Mouse (Mus musculus) stomach, postnatal 0 days (tissue): Measurements from ENCODE around the gene Nfic. TPM values are rescaled to one million over a fixed set of nuclear protein-coding genes. Genes with fewer than 3 reads are reported as not detected.

Source experiments
- ATAC-seq: fragments of 200-750 bp; cut with Nextera tagmentation; 2 replicates; pipeline ENCODE4 v1.8.0; 2017; ENCODE audit not compliant: low FRiP score, low TSS enrichment
- DNase-seq: peaks from one replicate; pipeline ENCODE4 v3.0.0-alpha.2; 2016; ENCODE audit warnings: low spot score
- H3K27ac ChIP-seq: fragments of 300-500 bp; sonication (generic); replicated peaks from 2 replicates; pipeline ENCODE4 v1.5.1; 2014; ENCODE audit warnings: mild to moderate bottlenecking, control low read depth
- H3K27me3 ChIP-seq: fragments of 300-500 bp; sonication (generic); 2 replicates; pipeline ENCODE4 v1.6.1; 2014; ENCODE audit warnings: low read length; ENCODE audit not compliant: control insufficient read depth, insufficient read depth
- H3K36me3 ChIP-seq: fragments of 300-500 bp; sonication (generic); 2 replicates; pipeline ENCODE4 v1.6.1; 2014; ENCODE audit warnings: low read length, mixed read lengths; ENCODE audit not compliant: control insufficient read depth, insufficient read depth
- H3K4me1 ChIP-seq: fragments of 300-500 bp; sonication (generic); replicated peaks from 2 replicates; pipeline ENCODE4 v1.6.1; 2014; ENCODE audit warnings: antibody characterized with exemption; ENCODE audit not compliant: control insufficient read depth, insufficient read depth
- H3K4me2 ChIP-seq: fragments of 300-500 bp; sonication (generic); replicated peaks from 2 replicates; pipeline ENCODE4 v1.6.1; 2014; ENCODE audit warnings: low read depth, mild to moderate bottlenecking, control low read depth, moderate library complexity
- H3K4me3 ChIP-seq: fragments of 300-500 bp; sonication (generic); 2 replicates; pipeline ENCODE4 v1.5.1; 2014; ENCODE audit warnings: low read depth, low read length, control low read depth
- H3K9ac ChIP-seq: fragments of 300-500 bp; sonication (generic); 2 replicates; pipeline ENCODE4 v1.6.1; 2014; ENCODE audit warnings: mild to moderate bottlenecking, low read length, control low read depth, mixed read lengths
- H3K9me3 ChIP-seq: fragments of 300-500 bp; sonication (generic); 2 replicates; pipeline ENCODE4 v1.6.1; 2016; ENCODE audit warnings: low read length; ENCODE audit not compliant: control insufficient read depth
- CTCF ChIP-seq: IDR thresholded peaks from 2 replicates; pipeline ENCODE4 v1.5.1; 2016; ENCODE audit warnings: antibody characterized with exemption, low read depth, mild to moderate bottlenecking, moderate library complexity
- EP300 ChIP-seq: optimal IDR thresholded peaks from 2 replicates; pipeline ENCODE3; 2016; ENCODE audit warnings: antibody characterized with exemption
- WGBS: fragments of 180-500 bp; shearing (Covaris S2); extraction: QIAGEN DNeasy Blood & Tissue Kit; methylation state at CpG from one replicate; pipeline ENCODE4 v1.1.7; 2014; 5-methylcytosine and 5-hydroxymethylcytosine counted together
- polyA plus RNA-seq: library from polyadenylated mRNA; unstranded; fragments of >200 nt; fragmentation: Nextera tagmentation; extraction: Ambion mirVana; gene quantifications from 2 replicates; pipeline ENCODE4 v1.2.1, GENCODE M21; 2015

The Nfic gene
- polyA plus RNA-seq, 1 experiment from 2014 or later = 40.4 TPM

DNA sequence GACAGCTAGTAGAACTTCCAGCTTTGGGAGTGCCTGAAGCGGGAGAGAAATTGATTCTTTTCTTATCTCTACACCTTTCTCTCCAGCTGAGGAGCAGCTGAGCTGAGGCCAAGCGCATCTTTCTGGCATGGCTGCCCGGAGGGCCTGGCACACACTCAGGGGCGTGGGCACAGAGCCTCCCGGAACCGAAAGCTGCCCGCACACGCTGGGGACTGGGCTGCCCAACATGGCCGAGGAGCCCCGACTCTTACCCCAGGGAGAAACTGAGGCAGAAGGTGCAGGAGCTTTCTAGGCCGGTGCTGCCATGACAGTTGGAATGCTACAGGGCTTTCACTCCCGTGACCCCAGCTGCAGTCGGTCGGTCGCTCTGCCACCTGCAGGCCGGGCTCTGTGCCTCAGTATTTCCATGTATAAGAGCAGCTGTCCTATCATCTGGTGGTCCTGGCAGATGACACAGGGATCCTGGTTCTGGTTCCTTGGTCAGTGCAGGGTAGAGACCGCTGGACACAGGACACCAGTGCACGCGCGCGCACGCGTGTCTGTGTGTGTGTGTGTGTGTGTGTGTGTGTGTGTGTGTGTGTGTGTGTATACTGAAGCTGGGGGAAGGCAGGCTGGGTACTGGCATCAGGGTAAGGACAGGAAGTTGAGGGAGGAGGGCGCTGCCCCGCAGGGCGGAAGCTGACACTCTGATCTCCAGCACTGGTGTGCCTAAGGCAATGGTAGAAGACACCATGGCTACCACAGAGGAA is 21.7 kb downstream of the Nfic start:
- DNase-seq (peak; percentile 17), ATAC-seq (no peak)
- no peaks in the 10 kb centered on the region for H3K27me3 ChIP-seq
- H3K27ac ChIP-seq = no peak overlapping the region
- H3K4me3 ChIP-seq = no peak overlapping the region
- no peak overlapping the region for H3K4me2 ChIP-seq
- no peaks in the 10 kb centered on the region for H3K9me3 ChIP-seq
- TF ChIP-seq EP300 (no peak), CTCF (peak; percentile 44)
- no peaks in the 10 kb centered on the region for H3K36me3 ChIP-seq
- H3K9ac ChIP-seq = no peak overlapping the region
- no peaks in the 10 kb centered on the region for H3K4me1 ChIP-seq
- WGBS = 75% methylated on average over 26 of the region's 26 CpGs

DNA sequence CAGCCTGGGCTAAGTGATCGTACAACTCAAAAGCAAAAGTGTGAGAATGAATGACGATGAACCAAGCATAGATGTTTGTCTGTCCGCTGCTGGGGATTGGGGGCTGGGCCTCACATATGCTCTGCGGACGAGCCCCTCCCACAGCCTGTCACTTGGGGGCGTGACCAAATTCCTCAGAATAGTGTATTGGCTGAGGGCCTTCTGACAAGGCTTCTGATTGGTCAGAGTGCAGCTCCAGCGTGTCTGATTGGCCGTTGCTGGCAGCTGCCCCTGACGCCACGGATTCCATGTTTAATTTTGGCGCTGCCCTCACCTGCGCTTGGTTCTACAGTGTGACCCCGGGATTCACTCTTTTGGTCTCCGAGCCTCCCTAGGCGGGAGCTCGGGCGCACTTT is 22.6 kb downstream of the Nfic start:
- H3K4me2 ChIP-seq = peak overlapping the region; percentile 48
- no peaks in the 10 kb centered on the region for H3K4me1 ChIP-seq
- no peak for TF ChIP-seq CTCF
- peak; percentile 98 for TF ChIP-seq EP300
- ATAC-seq (peak; percentile 88), DNase-seq (peak; percentile 93)
- H3K4me3 ChIP-seq = no peak overlapping the region
- H3K9me3 ChIP-seq = no peaks in the 10 kb centered on the region
- H3K27ac ChIP-seq = no peak overlapping the region
- 4% methylated on average over 17 of the region's 17 CpGs for WGBS
- no peak overlapping the region for H3K9ac ChIP-seq
- H3K27me3 ChIP-seq = no peaks in the 10 kb centered on the region
- no peaks in the 10 kb centered on the region for H3K36me3 ChIP-seq

- Histone ChIP-seq H3K4me3 (no peak overlapping the region), H3K27ac (no peak overlapping the region), H3K4me2 (peak overlapping the region; percentile 32; the same call in 1 of the 2 replicates), H3K27me3 (no peaks in the 10 kb centered on the region), H3K36me3 (no peaks in the 10 kb centered on the region), H3K4me1 (no peaks in the 10 kb centered on the region), H3K9me3 (no peaks in the 10 kb centered on the region), H3K9ac (no peak overlapping the region)
- DNase-seq = peak; percentile 12
- WGBS = 63% methylated on average over 21 of the region's 21 CpGs
- ATAC-seq = no peak
- no peak for TF ChIP-seq EP300
- TF ChIP-seq CTCF = no peak
Measured at GRCm38 (mm10) chr10:81432169-81432867, 23.1 kb downstream of the Nfic start.

- Histone ChIP-seq H3K36me3 (no peaks in the 10 kb centered on the region), H3K9me3 (no peaks in the 10 kb centered on the region), H3K9ac (peak overlapping the region; percentile 81; the same call in 1 of the 2 replicates), H3K4me1 (no peaks in the 10 kb centered on the region), H3K27me3 (no peaks in the 10 kb centered on the region), H3K27ac (no peak overlapping the region), H3K4me2 (peak overlapping the region; percentile 86), H3K4me3 (peak overlapping the region; percentile 75; the same call in 1 of the 2 replicates)
- ATAC-seq = no peak
- TF ChIP-seq CTCF (no peak), EP300 (no peak)
- 21% methylated on average over 15 of the region's 15 CpGs for WGBS
- DNase-seq = peak; percentile 38
Measured at GRCm38 (mm10) chr10:81431526-81432168, 23.8 kb downstream of the Nfic start.

GRCm38 (mm10) chr10:81430831-81431525 is 24.5 kb downstream of the Nfic start:
- no peaks in the 10 kb centered on the region for H3K36me3 ChIP-seq
- peak overlapping the region; percentile 86 for H3K4me2 ChIP-seq
- H3K9ac ChIP-seq = peak overlapping the region; percentile 81
- H3K27ac ChIP-seq = peak overlapping the region; percentile 94
- ATAC-seq (no peak; the same call in 1 of the 2 replicates), DNase-seq (peak; percentile 60)
- peak overlapping the region; percentile 75 for H3K4me3 ChIP-seq
- H3K9me3 ChIP-seq = no peaks in the 10 kb centered on the region
- H3K27me3 ChIP-seq = no peaks in the 10 kb centered on the region
- TF ChIP-seq CTCF (no peak), EP300 (no peak)
- no peaks in the 10 kb centered on the region for H3K4me1 ChIP-seq
- under 1% methylated on average over 44 of the region's 70 CpGs for WGBS
